Mouse (Mus musculus) cerebellum, adult 11-12 months (tissue): Measurements from ENCODE around the gene Iscu.
"Not testable (repeated sequence)": the region's sequence is repeated elsewhere in the genome, so short reads cannot be mapped to it uniquely, and the experiment has no call there.

ENCODE experiments used
- DNase-seq: peaks from one replicate; pipeline ENCODE4 v3.0.0; 2022

Iscu gene

DNA sequence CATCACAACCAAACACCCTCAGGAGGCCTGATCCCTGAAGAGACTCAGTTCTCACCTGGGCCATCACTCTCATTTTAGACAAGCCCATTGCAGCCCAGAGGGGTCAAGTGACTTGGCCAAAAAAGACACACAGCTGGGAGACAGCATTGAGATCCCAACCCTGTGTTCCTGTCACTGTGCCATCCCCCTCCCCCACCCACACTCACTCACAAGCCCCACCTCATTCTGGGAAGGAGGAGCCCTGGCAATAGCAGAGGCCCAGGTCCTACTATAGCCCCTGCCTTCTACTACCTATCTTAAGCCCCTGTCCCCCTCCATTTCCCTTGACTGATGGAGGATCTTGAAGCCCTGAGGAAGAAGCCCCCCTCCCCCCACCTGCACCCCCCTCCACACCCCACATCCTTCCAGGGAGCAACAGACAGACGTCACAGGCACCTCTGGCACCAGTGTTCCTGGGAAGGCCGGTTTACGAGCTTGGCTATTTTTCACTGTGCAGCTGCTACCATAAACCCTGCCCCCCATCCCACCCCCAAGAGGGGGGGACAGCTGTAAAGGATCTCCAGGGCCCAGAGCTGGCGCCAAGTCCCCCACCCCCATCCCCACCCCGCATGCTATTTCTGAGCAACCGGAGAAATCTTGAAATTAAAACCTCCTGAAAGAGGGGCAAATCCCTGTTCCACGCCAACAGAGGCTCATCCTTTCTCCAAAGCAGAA, 16.7 kb downstream of the Iscu start:
- no peak for DNase-seq

- DNase-seq = no peak
These were observed 18.1 kb downstream of the Iscu start for GRCm38 (mm10) chr5:113790453-113791196.

GRCm38 (mm10) chr5:113791197-113792095, 18.9 kb downstream of the Iscu start:
- no peak for DNase-seq

DNA sequence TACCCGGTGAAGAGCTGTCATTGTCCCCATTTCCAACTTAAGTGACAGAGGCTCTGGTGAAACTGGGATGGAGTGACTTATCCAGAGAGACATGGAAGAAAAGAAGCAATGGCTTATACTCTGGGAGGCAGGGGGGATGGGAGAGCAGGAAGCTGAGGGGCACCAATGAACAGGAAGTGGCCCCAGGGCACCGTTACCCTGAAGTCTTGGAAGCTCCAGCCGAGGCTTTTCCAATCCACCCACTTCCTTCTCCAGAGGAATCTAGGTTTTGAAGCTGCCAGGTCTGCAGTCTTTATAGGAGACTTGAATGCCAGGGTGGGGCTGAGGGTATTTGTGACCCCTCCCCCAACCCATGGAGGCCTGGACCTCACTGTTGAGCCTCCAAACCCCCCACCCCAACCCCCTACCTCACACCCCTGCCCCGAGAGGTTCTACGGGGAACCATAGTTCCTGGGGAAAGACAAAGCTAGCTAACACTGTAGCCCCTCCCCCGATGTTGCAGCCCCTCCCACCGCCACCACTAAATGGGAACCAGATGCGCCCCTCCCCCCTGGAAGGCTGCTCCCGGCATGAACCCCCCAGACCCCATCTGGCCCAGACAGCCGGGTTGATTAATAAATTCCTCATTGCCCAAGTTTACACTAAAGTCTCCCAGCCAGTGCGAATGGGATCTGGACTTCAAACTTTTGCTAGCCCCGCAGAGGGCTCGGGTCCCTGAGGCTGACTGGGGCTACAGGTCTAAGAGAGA, 24.0 kb downstream of the Iscu start:
- DNase-seq = no peak

DNA sequence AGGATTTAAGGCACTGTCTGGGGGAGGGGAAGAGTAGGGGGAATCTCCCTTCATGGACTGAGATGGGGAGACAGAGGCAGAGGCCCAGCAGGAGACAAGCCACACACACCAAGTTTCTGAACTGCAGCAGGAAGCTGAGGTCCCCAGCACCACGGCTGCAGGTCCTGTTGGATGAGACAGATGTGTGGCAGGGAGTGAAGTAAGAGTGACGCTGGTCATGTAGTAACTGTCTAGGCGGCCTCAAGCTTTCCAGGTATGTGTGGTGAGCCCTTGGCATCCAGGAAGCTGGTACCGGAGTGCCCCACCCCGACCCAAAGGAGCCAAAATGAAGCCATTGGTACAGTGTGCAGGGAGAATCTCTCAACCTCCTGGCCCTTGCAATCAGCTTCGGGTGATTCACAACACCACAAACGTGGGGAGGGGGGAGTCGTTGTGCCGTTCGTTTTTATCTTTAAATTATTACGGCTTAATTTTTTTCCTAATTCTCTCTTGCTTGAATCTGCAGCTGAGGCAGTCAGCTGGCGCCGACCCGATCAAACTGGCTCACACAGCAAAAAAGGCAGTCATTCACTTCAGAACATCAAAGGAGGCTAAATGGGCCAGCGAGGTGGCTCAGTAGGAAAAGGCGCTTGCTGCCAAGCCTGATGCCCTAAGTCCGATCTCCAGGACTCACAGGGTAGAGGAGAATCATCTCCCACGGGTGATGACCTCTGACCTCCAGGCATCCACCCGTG, 24.8 kb downstream of the Iscu start:
- no peak for DNase-seq

DNA sequence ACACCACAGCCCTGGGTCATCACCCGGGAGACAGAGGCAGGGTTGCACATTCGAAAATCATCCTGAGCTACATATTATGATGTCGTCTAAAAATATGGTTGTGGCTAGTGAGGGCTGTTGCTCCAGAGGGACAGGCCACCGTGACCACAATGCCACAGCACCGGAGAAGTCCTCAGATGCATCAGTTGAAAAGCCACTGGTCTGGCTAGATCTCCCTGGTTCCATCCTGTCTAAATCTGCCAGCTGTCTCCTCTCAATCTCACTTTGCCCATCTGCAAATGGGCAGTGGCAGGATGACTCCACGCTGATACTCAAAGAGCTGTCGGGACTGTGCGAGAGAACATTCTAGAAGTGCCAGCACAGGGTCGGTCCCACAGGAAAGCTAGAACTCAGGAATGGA, 26.0 kb downstream of the Iscu start:
- DNase-seq = no peak

DNA sequence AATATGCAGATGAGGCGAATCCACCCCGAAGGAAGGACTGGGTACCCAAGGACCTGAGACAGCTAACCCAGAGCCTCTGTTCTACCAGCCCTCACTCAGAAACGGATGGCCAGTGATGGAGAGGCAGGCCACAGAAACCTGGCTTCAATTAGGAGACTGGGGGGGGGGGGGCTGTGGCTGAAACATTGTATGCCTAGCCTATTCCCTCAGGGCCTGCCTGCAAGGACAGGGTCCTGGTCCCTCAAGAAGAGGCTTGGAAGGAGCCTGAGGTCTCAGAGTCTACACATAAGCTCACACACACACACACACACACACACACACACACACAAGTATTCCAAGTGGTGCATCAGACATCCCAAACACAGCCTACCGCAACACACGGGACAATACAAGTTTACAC, 27.1 kb downstream of the Iscu start:
- no peak for DNase-seq

GRCm38 (mm10) chr5:113800280-113800679, 27.7 kb downstream of the Iscu start, which contains the start of gene Tmem119:
Tmem119 (minus strand) TSS chr5:113800516.
- DNase-seq = no peak

DNA sequence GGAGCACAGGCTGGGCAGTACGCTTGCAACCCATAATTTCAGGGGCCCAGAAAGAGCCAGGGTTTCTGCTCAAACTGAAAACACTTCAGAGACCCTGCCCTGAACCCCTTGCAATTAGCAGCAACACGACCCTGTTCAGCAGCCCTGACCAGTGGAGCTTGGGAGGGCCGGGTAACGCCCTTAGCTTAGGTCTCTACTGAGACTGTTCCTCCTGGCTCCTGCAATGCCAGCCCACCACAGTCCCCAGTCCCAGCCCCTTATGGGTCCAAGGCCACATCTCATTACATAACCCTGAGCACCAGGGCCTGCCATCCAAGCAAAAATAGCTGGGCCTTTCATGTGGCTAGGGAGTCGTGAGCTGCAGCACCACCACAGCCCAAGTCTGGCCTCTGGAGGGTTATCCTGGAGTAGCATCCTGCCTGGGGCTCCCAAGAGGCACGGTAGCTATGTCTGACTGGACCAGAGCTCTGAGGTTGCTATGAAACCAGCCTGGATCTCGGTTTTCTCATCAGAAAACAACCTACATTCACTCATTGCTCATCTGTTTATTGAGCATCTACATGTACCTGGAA, 31.9 kb downstream of the Iscu start:
- DNase-seq = no peak

DNA sequence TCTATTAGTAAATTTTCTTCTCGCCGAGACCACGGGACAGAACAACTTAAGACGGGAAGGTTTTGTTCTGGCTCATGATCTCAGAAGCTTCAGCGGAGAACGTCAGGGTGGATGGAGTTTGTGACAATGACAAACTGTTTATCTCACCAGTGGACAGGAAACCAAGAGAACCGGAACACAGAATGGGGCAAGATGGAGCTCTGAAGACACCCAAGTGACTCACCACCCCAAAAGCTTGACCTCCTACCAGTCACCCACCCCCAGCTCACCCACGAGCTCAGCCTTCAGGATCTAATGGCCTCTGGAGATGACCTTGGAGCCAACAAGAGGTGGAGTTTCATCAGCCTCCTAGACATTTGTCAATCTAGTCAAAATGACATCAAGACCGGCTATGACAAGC, 32.8 kb downstream of the Iscu start:
- DNase-seq = no peak

DNA sequence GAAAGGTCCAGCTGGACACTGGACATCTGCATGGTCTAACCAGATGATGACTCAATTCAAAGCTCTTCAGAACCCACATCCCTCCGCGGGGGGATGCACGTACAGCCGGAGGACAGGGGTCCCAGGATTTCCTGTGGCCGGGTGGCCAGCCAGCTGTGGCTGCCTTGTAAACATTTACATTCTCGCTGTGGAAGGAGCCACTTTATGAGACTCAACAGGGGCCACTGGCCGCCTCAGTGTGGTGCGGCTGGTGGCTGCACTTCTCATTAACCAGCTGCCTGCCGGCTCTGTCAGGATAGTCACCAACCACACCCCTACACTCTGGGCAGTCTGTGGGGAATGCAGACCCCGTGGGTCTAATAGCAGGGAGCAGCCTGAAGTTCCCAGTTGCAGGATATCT, 33.9 kb downstream of the Iscu start:
- no peak for DNase-seq

- DNase-seq = no peak
These were observed 35.2 kb downstream of the Iscu start for GRCm38 (mm10) chr5:113807712-113808111.

- no peak for DNase-seq
These were observed 35.6 kb downstream of the Iscu start for GRCm38 (mm10) chr5:113808177-113808576.

GRCm38 (mm10) chr5:113810111-113810510, 37.6 kb downstream of the Iscu start:
- no peak for DNase-seq

- DNase-seq = not testable (repeated sequence)
These were observed 39.4 kb downstream of the Iscu start for GRCm38 (mm10) chr5:113811824-113812420.

DNA sequence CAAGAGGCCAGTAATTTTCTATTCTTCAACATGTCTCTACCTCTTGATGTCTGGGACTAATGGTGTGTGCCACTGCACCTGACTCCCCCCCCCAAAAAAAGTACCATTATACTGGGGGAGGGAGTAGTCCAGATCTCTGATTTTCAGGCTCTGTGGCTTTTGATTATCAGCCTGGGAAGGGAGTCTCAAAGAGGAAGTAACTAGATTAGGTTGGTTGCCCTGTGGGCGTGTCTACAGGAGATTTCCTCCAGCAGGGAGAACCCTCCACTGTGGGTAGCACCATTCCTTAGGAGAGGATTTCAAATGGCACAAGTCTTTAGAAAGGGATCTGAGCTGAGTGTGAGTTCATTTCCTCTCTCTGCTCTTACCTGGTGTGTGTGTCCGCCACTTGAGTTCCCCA, 40.1 kb downstream of the Iscu start:
- no peak for DNase-seq

- DNase-seq = no peak
These were observed 41.1 kb downstream of the Iscu start for GRCm38 (mm10) chr5:113813608-113814007.

GRCm38 (mm10) chr5:113814111-113815040, 41.8 kb downstream of the Iscu start:
- no peak for DNase-seq

DNA sequence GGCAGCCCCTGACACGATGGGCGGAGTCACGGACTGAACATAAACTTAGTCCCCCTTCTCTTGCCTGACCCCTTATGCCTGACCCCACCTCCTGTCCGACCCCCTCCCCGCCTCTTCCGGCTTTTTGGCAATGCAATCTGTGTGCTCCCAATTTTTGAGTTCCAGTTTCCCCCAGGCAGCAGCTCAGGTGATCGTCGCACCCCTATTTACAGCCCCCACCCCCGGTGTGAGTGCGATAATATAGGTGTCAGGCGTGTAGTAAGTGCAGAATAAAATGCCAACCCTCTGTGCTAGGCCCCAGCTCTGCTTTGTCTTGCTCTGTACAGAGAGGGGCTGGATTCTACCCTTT, 42.5 kb downstream of the Iscu start:
- no peak for DNase-seq

GRCm38 (mm10) chr5:113815638-113816152, 43.1 kb downstream of the Iscu start:
- DNase-seq = peak; percentile 47
